Mouse (Mus musculus) bone marrow, adult 2 months (tissue): ENCODE data around the gene Vdr.

Source experiments
- CTCF ChIP-seq: fragments of 200-500 bp; IDR thresholded peaks from 2 replicates; pipeline ENCODE4 v1.5.1; 2011; ENCODE audit warnings: low read length, control low read depth; ENCODE audit not compliant: control insufficient read depth, insufficient read depth
- POLR2A ChIP-seq: fragments of 200-500 bp; IDR thresholded peaks from 2 replicates; pipeline ENCODE4 v1.6.1; 2011; ENCODE audit warnings: low read depth, mild to moderate bottlenecking, control low read depth, low read length, borderline replicate concordance; ENCODE audit not compliant: control insufficient read depth

DNA sequence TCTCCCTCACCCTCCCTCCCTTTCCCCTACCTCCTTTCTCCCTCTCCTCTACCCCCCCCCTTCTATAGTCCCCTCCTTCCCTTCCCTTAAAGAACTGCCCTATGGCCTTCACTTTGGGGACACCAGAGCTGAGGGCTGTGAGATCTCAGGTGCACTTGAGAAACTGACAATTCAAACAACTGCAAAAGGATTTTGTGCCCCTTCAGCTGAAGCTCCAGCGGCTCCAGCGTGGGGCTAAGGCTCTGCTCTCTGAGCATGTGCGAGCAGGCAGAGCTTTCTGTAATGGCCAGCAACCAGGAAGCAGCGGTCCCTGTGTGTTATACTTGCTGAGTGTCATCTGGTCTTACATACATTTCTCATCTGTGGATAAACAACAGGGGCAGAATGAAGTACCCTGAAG is 45.3 kb upstream of the Vdr start:
- no peak for TF ChIP-seq CTCF
- no peak for TF ChIP-seq POLR2A
